Mouse (Mus musculus) megakaryocyte, adult 5-6 weeks (primary cell): ENCODE measurements around the gene Eps15. TPM values are rescaled to one million over a fixed set of nuclear protein-coding genes. Genes with fewer than 3 reads are reported as not detected.
"Not testable (repeated sequence)": the region's sequence is repeated elsewhere in the genome, so short reads cannot be mapped to it uniquely, and the experiment has no call there.

Experiments used
- ATAC-seq: 2 replicates; pipeline ENCODE4 v1.8.0; 2016; ENCODE audit warnings: mild to moderate bottlenecking, inconsistent platforms; ENCODE audit not compliant: poor library complexity, severe bottlenecking
- total RNA-seq, 2 experiments: library from RNA; stranded (forward) in 1 of 2; stranded (reverse) in 1 of 2; fragments of 153-499, 151-499 nt in 1 of 2; fragments of 221-1000, 200-1000 nt in 1 of 2; gene quantifications; 2 replicates each; pipeline versions ENCODE4 v1.2.3 to v1.2.4; 2015 to 2017

The Eps15 gene
- total RNA-seq, 2 experiments from 2014 or later: 103 to 127 TPM

- peak; percentile 65 for ATAC-seq
Observed at GRCm38 (mm10) chr4:109394314-109395074, 114.4 kb downstream of the Eps15 start.

- no peak for ATAC-seq
Observed at GRCm38 (mm10) chr4:109400366-109400980, 120.4 kb downstream of the Eps15 start.

GRCm38 (mm10) chr4:109401176-109401689, 121.2 kb downstream of the Eps15 start:
- ATAC-seq: no peak

- not testable (repeated sequence) for ATAC-seq
Observed at GRCm38 (mm10) chr4:109404908-109405307, 124.8 kb downstream of the Eps15 start.

- no peak for ATAC-seq
Observed at GRCm38 (mm10) chr4:109405415-109405814, 125.3 kb downstream of the Eps15 start.

- ATAC-seq: peak; percentile 77
Observed at GRCm38 (mm10) chr4:109406054-109406485, 126.0 kb downstream of the Eps15 start.

GRCm38 (mm10) chr4:109406486-109407175, 126.6 kb downstream of the Eps15 start, which contains the start of gene Ttc39a:
Gene Ttc39a (plus strand): TSS chr4:109406623.
- ATAC-seq: peak; percentile 59

GRCm38 (mm10) chr4:109407176-109407520, 127.1 kb downstream of the Eps15 start:
- ATAC-seq: no peak; the same call in 1 of the 2 replicates

- ATAC-seq: no peak
Observed at GRCm38 (mm10) chr4:109407701-109408485, 127.8 kb downstream of the Eps15 start.

- 0 out of 2 replicates have a peak, but pooled peaks have one; percentile 17 for ATAC-seq
Observed at GRCm38 (mm10) chr4:109410681-109411376, 130.8 kb downstream of the Eps15 start.

GRCm38 (mm10) chr4:109411377-109411967, 131.4 kb downstream of the Eps15 start:
- no peak for ATAC-seq

GRCm38 (mm10) chr4:109412233-109412632, 132.2 kb downstream of the Eps15 start:
- no peak for ATAC-seq

GRCm38 (mm10) chr4:109417998-109418397, 137.9 kb downstream of the Eps15 start:
- ATAC-seq: no peak

- ATAC-seq: peak; percentile 86
Observed at GRCm38 (mm10) chr4:109419017-109419416, 138.9 kb downstream of the Eps15 start.

- ATAC-seq: no peak
Observed at GRCm38 (mm10) chr4:109419563-109419962, 139.5 kb downstream of the Eps15 start.

GRCm38 (mm10) chr4:109420138-109420795, 140.2 kb downstream of the Eps15 start:
- ATAC-seq: peak; percentile 28; the same call in 1 of the 2 replicates

- no peak for ATAC-seq
Observed at GRCm38 (mm10) chr4:109421608-109422007, 141.5 kb downstream of the Eps15 start.

GRCm38 (mm10) chr4:109422436-109422835, 142.4 kb downstream of the Eps15 start:
- ATAC-seq: no peak

GRCm38 (mm10) chr4:109423438-109423837, 143.4 kb downstream of the Eps15 start:
- no peak for ATAC-seq
